Mouse (Mus musculus) embryonic facial prominence, embryonic 14.5 days (tissue): Measurements from ENCODE around the gene Vmn1r214. TPM values are rescaled to one million over a fixed set of nuclear protein-coding genes. Genes with fewer than 3 reads are reported as not detected.

Experiments used
- ATAC-seq: fragments of 200-750 bp; cut with Nextera tagmentation; 2 replicates; pipeline ENCODE4 v1.8.0; 2017; ENCODE audit warnings: low read depth, moderate number of reproducible peaks, moderate TSS enrichment
- DNase-seq: peaks from one replicate; pipeline ENCODE4 v3.0.0-alpha.2; 2015; ENCODE audit warnings: low spot score
- H3K27ac ChIP-seq: fragments of 300-500 bp; sonication (generic); replicated peaks from 2 replicates; pipeline ENCODE4 v1.5.1; 2014; ENCODE audit warnings: low read depth, mild to moderate bottlenecking, low read length, moderate library complexity
- H3K27me3 ChIP-seq: fragments of 300-500 bp; sonication (generic); replicated peaks from 2 replicates; pipeline ENCODE4 v1.6.1; 2014; ENCODE audit warnings: low read length; ENCODE audit not compliant: control insufficient read depth, insufficient read depth
- H3K36me3 ChIP-seq: fragments of 300-500 bp; sonication (generic); 2 replicates; pipeline ENCODE4 v1.6.1; 2014; ENCODE audit warnings: low read length, mixed read lengths; ENCODE audit not compliant: control insufficient read depth, insufficient read depth
- H3K4me1 ChIP-seq: fragments of 300-500 bp; sonication (generic); 2 replicates; pipeline ENCODE4 v1.6.1; 2014; ENCODE audit warnings: antibody characterized with exemption, low read length; ENCODE audit not compliant: control insufficient read depth, insufficient read depth
- H3K4me2 ChIP-seq: fragments of 300-500 bp; sonication (generic); 2 replicates; pipeline ENCODE4 v1.6.1; 2014; ENCODE audit warnings: low read depth, mild to moderate bottlenecking, low read length, moderate library complexity, mixed read lengths
- H3K4me3 ChIP-seq: fragments of 300-500 bp; sonication (generic); 2 replicates; pipeline ENCODE4 v1.5.1; 2014; ENCODE audit warnings: low read depth, mild to moderate bottlenecking, low read length
- H3K9ac ChIP-seq: fragments of 300-500 bp; sonication (generic); 2 replicates; pipeline ENCODE4 v1.6.1; 2014; ENCODE audit warnings: low read depth, mild to moderate bottlenecking, low read length, moderate library complexity, mixed read lengths
- H3K9me3 ChIP-seq: fragments of 300-500 bp; sonication (generic); 2 replicates; pipeline ENCODE4 v1.6.1; 2016; ENCODE audit warnings: low read length; ENCODE audit not compliant: control insufficient read depth
- WGBS: fragments of 180-500 bp; shearing (Covaris S2); extraction: QIAGEN DNeasy Blood & Tissue Kit; methylation state at CpG from one replicate; pipeline ENCODE4 v1.1.7; 2014; 5-methylcytosine and 5-hydroxymethylcytosine counted together
- polyA plus RNA-seq: library from polyadenylated mRNA; unstranded; fragments of >200 nt; fragmentation: Nextera tagmentation; extraction: Ambion mirVana; gene quantifications from 2 replicates; pipeline ENCODE4 v1.2.1, GENCODE M21; 2014

Gene Vmn1r214
- polyA plus RNA-seq, 1 experiment from 2014 or later, result not detected

GRCm38 (mm10) chr13:23069312-23069711 is 39.1 kb downstream of the Vmn1r214 start:
- no peak overlapping the region for H3K4me3 ChIP-seq
- no peaks in the 10 kb centered on the region for H3K36me3 ChIP-seq
- H3K9ac ChIP-seq, result no peak overlapping the region
- 80% methylated on average over 2 of the region's 2 CpGs for WGBS
- H3K9me3 ChIP-seq, result no peaks in the 10 kb centered on the region
- ATAC-seq (no peak), DNase-seq (no peak)
- H3K27ac ChIP-seq, result no peak overlapping the region
- no peaks in the 10 kb centered on the region for H3K27me3 ChIP-seq
- H3K4me1 ChIP-seq, result no peaks in the 10 kb centered on the region
- no peak overlapping the region for H3K4me2 ChIP-seq

Other genes with a start within 250 kb of the Vmn1r214 start
- gene Vmn1r209, start 220.7 kb upstream of the Vmn1r214 start, polyA plus RNA-seq, result not detected in 2 replicates
- gene Vmn1r210, start 199.1 kb upstream of the Vmn1r214 start, polyA plus RNA-seq, result not detected in 2 replicates
- gene Vmn1r211, start 172.9 kb upstream of the Vmn1r214 start, polyA plus RNA-seq, result not detected in 2 replicates
- not detected in 2 replicates for gene Vmn1r212, start 146.2 kb upstream of the Vmn1r214 start, polyA plus RNA-seq
- gene Vmn1r213, start 22.8 kb upstream of the Vmn1r214 start, polyA plus RNA-seq, result not detected in 2 replicates
- gene Vmn1r215, start 37.6 kb downstream of the Vmn1r214 start, polyA plus RNA-seq, result not detected in 2 replicates
- not detected in 2 replicates for gene Vmn1r217, start 87.8 kb downstream of the Vmn1r214 start, polyA plus RNA-seq
- not detected in 2 replicates for gene Vmn1r218, start 102.7 kb downstream of the Vmn1r214 start, polyA plus RNA-seq
- gene Vmn1r219, start 128.9 kb downstream of the Vmn1r214 start, polyA plus RNA-seq, result 0.07 TPM in 1 of 2 replicates, not detected in the other
- not detected in 2 replicates for gene Vmn1r220, start 157.6 kb downstream of the Vmn1r214 start, polyA plus RNA-seq
- gene Vmn1r221, start 183.7 kb downstream of the Vmn1r214 start, polyA plus RNA-seq, result not detected in 2 replicates
- not detected in 2 replicates for gene Vmn1r222, start 205.5 kb downstream of the Vmn1r214 start, polyA plus RNA-seq
- gene Vmn1r223, start 216.7 kb downstream of the Vmn1r214 start, polyA plus RNA-seq, result not detected in 2 replicates